Mouse (Mus musculus) E14TG2a.4 (cell line): Measurements from ENCODE around the gene Hnrnpu.
"Not testable (repeated sequence)": the region's sequence is repeated elsewhere in the genome, so short reads cannot be mapped to it uniquely, and the experiment has no call there.

Experiments used
- CTCF ChIP-seq: conservative IDR thresholded peaks from 2 replicates; pipeline ENCODE4 v1.5.1; 2014; ENCODE audit warnings: low read length
- POU5F1 ChIP-seq: IDR thresholded peaks from 2 replicates; pipeline ENCODE4 v1.6.1; 2014; ENCODE audit warnings: low read length, borderline replicate concordance

DNA sequence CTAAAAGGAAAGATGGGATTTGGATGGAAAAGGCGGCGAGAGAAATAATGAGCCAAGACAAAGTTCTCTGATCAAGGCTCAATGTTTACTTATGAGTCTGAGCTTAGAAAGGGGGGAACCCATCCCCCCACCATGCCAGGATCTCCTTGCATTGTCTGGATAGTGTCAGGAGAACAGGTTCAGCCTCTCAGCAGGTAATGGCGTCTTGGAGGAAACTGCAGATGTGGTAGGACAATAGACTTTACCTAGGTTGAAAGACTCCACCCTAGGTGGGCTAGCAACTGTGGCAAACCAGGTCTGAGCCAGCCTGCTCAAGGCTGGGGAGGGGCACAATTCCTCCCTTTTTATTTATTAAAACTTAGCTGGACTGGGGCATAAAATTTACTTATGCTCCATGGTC lies 54.3 kb downstream of the Hnrnpu start:
- TF ChIP-seq CTCF, POU5F1: not testable (repeated sequence)
